Mouse (Mus musculus) cerebellum, adult 11 months (tissue): Measurements from ENCODE around the gene Zfp3.
"Not testable (repeated sequence)": the region's sequence is repeated elsewhere in the genome, so short reads cannot be mapped to it uniquely, and the experiment has no call there.

ENCODE experiments used
- DNase-seq: peaks from one replicate; pipeline ENCODE4 v3.0.0; 2022

Zfp3 gene

GRCm38 (mm10) chr11:70762641-70763040 lies 1.4 kb upstream of the Zfp3 start:
- no peak for DNase-seq

GRCm38 (mm10) chr11:70763582-70763935 lies 450 bp upstream of the Zfp3 start:
- no peak for DNase-seq

- no peak for DNase-seq
These were observed 1.9 kb downstream of the Zfp3 start for GRCm38 (mm10) chr11:70765776-70766445.

GRCm38 (mm10) chr11:70770804-70771203 lies 6.8 kb downstream of the Zfp3 start:
- no peak for DNase-seq

DNA sequence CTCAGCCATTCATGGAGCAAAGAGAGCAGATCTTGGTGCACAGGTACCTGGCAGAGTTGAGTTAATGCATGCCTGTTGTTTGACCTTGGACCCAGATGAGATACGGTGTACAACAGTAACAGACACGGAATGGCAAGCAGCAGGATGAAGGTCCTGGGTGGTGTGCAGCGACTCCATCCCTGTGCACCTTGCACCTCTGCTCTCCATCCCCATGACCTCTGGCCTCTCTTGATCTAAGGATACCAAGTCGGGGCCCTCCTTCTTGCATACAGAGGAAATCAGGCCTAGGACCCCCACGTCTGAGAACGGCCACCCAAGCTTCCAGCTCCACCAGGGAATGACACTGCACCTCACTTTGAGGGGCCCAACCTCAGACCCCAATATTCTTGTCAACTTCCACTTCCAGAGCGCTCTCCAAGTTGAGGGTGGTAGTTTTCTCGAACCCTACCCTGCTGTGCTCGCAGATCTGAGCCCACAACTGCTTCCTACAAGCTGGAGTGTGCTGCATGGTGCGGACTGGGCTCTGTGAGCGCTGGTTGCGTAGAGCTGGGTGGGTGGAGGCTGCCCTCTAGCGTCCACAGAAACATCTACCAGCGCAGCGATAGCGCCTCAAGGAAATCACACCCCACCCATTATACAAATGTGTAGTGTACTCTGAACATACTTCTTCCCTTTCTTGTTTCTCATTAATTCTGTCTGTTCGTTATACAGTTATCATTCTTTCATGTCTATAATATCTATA lies 13.0 kb downstream of the Zfp3 start:
- DNase-seq = peak; percentile 49

DNA sequence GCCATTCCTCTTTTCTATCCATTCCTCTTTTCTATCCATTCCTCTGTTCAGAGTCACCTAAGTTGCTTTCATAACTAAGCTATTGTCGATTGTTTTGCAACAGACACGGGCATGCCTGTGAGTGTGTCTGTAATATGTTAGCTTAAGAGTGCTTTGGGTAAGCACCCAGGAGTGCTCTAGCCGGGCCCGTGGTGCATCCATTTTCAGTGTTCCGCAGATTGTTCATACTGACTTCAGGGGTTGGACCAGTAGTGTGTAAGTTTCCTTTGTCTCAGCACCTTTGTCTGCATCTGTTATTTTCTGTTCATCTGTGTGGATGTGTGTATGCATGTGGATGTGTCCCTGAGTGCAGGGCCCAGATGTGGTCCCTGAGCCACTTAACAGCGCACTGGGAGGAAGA lies 13.6 kb downstream of the Zfp3 start:
- no peak for DNase-seq

DNA sequence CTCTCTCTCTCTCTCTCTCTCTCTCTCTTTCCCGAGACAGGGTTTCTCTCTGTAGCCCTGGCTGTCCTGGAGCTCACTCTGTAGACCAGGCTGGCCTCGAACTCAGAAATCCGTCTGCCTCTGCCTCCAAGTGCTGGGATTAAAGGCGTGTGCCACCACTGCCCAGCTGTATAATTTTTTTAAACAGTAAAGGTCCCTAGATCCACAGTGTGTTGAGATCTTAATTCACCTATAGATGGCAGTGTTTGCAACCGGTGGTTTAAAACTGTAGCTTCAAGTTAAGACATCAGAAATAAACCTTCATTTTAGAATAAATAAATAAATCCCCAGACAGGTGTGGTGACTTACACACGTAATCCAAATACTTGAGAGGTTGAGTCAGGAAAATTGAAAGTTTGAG lies 14.0 kb downstream of the Zfp3 start:
- DNase-seq = not testable (repeated sequence)

DNA sequence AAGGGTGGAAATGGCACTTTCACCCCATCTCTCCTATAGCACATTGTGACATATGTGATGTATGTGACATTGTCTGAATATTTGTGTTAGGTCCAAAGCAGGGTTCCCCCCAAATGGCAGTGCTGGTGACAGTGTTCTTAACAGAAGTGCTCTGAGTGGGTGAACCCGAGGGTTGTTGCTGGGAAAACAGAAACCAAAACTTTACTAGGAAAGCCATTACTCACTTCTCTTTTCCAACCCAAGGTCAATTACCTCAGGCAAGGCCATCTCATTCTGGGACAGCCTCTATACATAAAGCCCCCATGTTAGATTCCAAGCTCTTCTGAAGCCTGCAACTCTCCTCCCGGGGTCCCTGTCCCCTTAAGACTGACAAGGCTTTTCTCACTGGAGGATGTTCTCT lies 21.9 kb downstream of the Zfp3 start:
- no peak for DNase-seq

DNA sequence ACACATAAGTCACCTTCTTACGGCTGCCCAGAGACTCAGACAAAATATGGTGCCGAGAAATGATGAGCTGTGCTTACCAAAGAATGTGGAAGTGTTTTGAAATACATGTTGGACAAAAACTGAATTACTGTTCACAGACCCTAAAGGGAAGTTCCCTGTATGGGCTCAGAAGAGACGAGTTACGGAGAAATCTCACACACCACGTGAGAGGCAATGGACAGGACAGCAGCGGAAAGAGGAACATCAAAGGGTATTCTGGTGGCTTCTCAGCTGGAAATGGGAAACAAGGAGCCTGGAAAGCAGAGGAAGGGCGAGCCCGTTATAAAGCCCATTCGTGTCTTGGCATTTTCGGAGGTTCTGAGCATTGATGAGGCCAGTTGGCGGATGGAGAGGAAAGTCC lies 23.0 kb downstream of the Zfp3 start:
- DNase-seq = no peak

GRCm38 (mm10) chr11:70788972-70789655 lies 25.1 kb downstream of the Zfp3 start:
- no peak for DNase-seq

- DNase-seq = no peak
These were observed 26.4 kb downstream of the Zfp3 start for GRCm38 (mm10) chr11:70790426-70790825.

- no peak for DNase-seq
These were observed 27.0 kb downstream of the Zfp3 start for GRCm38 (mm10) chr11:70790874-70791551.

DNA sequence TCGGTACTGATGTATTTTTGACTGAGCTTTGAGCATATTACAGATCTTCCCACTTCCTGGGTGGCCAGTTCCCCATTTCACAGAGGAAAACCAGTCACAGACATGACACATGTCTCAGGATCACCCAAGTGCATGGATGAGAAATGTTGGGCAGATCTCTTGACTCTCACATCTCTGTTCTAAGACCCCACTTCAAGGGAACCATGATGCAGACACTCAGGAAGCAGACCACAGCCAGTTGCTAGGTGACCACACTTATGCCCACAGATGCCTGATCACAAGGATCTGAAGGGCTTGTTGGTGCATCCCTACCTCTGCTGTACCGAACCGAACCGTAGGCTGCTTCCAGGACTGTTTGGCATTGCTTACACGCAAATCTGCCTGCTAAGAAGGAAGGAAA lies 27.7 kb downstream of the Zfp3 start:
- no peak for DNase-seq

GRCm38 (mm10) chr11:70792409-70792808 lies 28.4 kb downstream of the Zfp3 start:
- DNase-seq = no peak

GRCm38 (mm10) chr11:70802208-70802864 lies 38.3 kb downstream of the Zfp3 start:
- DNase-seq = no peak

GRCm38 (mm10) chr11:70802865-70803261 lies 38.9 kb downstream of the Zfp3 start:
- no peak for DNase-seq

GRCm38 (mm10) chr11:70803711-70804200 lies 39.7 kb downstream of the Zfp3 start:
- DNase-seq = no peak

DNA sequence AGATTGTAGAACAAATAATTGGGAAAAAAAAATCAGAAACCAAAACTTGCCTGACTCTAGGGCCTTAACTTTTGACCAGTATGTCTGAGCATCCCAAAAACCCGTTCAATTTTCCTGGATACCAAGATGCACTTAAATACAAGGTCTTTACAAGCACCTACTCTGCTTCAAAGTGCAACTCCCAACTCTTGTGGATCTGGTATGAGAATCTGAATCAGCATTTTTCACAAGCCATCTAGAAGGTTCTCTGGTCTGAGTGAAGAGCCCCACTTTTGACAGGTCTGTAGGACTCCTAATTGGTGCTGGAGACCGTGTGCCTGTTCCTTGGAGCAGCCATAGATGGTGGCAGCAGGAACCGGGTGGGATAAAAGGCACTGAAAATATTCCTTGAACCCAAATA lies 40.4 kb downstream of the Zfp3 start:
- no peak for DNase-seq

DNA sequence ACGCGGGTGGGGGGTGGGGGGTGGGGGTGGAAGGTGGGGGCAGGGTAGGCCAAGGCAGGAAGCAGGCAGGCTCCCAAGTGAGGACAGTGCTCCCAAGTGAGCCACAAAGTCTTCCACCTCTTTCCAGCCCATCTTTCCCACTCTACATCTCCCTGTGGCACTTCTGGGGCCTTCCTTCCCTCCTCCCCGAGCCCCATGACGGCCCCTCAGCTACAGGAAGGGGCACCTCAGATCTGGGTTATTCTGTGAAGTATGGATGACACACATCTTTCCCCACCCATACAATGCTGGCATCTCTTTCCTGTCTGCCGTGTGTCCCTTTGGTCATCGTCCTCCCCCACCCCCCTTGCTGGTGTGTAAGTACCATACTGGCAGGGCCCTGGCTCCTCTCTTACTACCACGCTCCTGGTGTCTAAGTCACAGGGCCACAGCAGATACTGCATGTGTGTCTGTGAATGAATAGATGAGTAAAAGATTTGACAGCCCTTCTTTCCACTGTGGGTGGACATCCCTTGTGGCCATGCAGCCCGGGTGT lies 41.7 kb downstream of the Zfp3 start:
- DNase-seq = no peak

GRCm38 (mm10) chr11:70806697-70807096 lies 42.7 kb downstream of the Zfp3 start:
- no peak for DNase-seq

- DNase-seq = no peak
These were observed 43.6 kb downstream of the Zfp3 start for GRCm38 (mm10) chr11:70807630-70808029.

DNA sequence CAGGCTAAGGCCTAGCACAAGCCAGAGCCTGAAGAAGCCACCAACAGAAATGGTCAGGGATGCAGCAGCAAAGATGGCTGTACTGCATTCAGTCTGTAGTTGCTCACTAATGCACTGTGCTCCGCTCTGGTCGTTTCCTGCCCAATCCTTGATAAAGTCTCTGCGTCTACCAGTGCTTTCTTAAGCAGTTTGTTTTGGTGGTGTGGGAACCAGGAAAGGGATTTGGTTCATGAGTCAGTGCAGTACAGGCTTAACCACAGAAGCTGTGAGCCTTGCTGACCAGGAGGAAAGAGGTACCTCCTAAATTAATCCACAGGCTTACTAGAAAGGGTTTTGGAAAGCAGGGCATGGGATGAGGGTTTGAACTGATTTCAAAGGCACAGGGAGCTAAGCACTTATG lies 44.1 kb downstream of the Zfp3 start:
- no peak for DNase-seq

DNA sequence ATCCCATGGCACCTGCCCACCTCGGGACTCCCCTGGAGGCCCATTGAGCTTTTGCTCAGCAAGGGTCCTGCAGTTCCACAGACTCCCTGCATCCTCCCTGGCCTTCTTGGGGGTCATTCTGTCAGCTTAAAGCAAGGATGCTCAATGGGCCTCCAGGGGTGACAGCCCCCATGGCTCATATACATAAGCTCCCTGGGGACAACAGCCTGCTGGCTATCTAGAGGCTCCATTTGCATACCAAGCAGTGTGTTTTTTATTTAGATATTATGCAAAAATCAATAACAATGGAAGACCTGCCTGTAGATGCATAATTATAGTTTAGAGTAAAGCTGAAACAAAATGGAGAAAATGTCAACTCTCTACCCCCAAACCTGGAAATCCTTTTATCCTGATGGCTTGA lies 45.0 kb downstream of the Zfp3 start:
- DNase-seq = no peak
